In genomic region chr2:116368811-116369210, GRCm38 (mm10) we compare ENCODE assay signal across 20 mouse cellular contexts.
"Had no signal": no experiment of that assay in that cellular context is flagged by ENCODE, and none has a peak within 500 bp of the region (broad histone marks: within the 10 kb centered on the region; RNA-seq: fewer than 3 reads in every experiment).

No protein-coding gene starts in this region.

- DNase-seq: liver, postnatal 0 days; lung, adult 2 months; lung, postnatal 14 days; lung, postnatal 36 days; midbrain, embryonic 14.5 days; retina, postnatal 1 day; right cerebral cortex, adult 18-20 months; right cerebral cortex, postnatal 25 days; right cerebral cortex, postnatal 4 days; spleen, adult 18-20 months; thymus, adult 18-20 months; thymus, postnatal 14 days; thymus, postnatal 36 days had no signal

- H3K4me1 ChIP-seq: lung, embryonic 15.5 days; midbrain, embryonic 10.5 days; midbrain, embryonic 12.5 days; neural tube, embryonic 12.5 days had no signal

- ATAC-seq: liver, postnatal 0 days; lung, postnatal 0 days; midbrain, embryonic 16.5 days had no signal

- H3K4me3 ChIP-seq: lung, embryonic 15.5 days; midbrain, embryonic 10.5 days; midbrain, embryonic 12.5 days; neural tube, embryonic 12.5 days had no signal

- H3K27ac ChIP-seq: lung, embryonic 15.5 days; macrophage; midbrain, embryonic 10.5 days; midbrain, embryonic 12.5 days; neural tube, embryonic 12.5 days had no signal
